Mouse (Mus musculus) heart, embryonic 13.5 days (tissue): ENCODE measurements around the gene Mafg. TPM values are rescaled to one million over a fixed set of nuclear protein-coding genes. Genes with fewer than 3 reads are reported as not detected.
A peak's percentile ranks its signal among the peaks of the same experiment; 100 is the strongest.

Experiments used
- ATAC-seq: fragments of 200-750 bp; cut with Nextera tagmentation; 2 replicates; pipeline ENCODE4 v1.8.0; 2017; ENCODE audit warnings: moderate TSS enrichment; ENCODE audit not compliant: insufficient number of reproducible peaks, low FRiP score, low TSS enrichment; ENCODE audit errors: extremely low read depth
- H3K27ac ChIP-seq: fragments of 300-500 bp; sonication (generic); replicated peaks from 2 replicates; pipeline ENCODE4 v1.5.1; 2015; ENCODE audit warnings: moderate library complexity, mild to moderate bottlenecking, inconsistent platforms
- H3K27me3 ChIP-seq: fragments of 300-500 bp; sonication (generic); replicated peaks from 2 replicates; pipeline ENCODE4 v1.6.1; 2015; ENCODE audit warnings: mild to moderate bottlenecking, inconsistent platforms
- H3K36me3 ChIP-seq: fragments of 300-500 bp; sonication (generic); 2 replicates; pipeline ENCODE4 v1.6.1; 2015; ENCODE audit warnings: mild to moderate bottlenecking, inconsistent platforms
- H3K4me1 ChIP-seq: fragments of 300-500 bp; sonication (generic); 2 replicates; pipeline ENCODE4 v1.6.1; 2015; ENCODE audit warnings: inconsistent platforms
- H3K4me2 ChIP-seq: fragments of 300-500 bp; sonication (generic); 2 replicates; pipeline ENCODE4 v1.6.1; 2015; ENCODE audit warnings: inconsistent platforms, mild to moderate bottlenecking, moderate library complexity
- H3K4me3 ChIP-seq: fragments of 300-500 bp; sonication (generic); 2 replicates; pipeline ENCODE4 v1.5.1; 2015; ENCODE audit warnings: moderate library complexity, mild to moderate bottlenecking, inconsistent platforms
- H3K9ac ChIP-seq: fragments of 300-500 bp; sonication (generic); 2 replicates; pipeline ENCODE4 v1.6.1; 2015; ENCODE audit warnings: inconsistent platforms, mild to moderate bottlenecking, moderate library complexity
- H3K9me3 ChIP-seq: fragments of 300-500 bp; sonication (generic); 2 replicates; pipeline ENCODE4 v1.6.1; 2016; ENCODE audit warnings: inconsistent platforms
- WGBS: fragments of 180-500 bp; shearing (Covaris S2); methylation state at CpG from one replicate; pipeline ENCODE4 v1.1.7; 2015; ENCODE audit warnings: mixed read lengths; 5-methylcytosine and 5-hydroxymethylcytosine counted together
- polyA plus RNA-seq: library from polyadenylated mRNA; unstranded; fragments of >200 nt; fragmentation: Nextera tagmentation; extraction: Ambion mirVana; gene quantifications from 2 replicates; pipeline ENCODE4 v1.2.1, GENCODE M21; 2015

Mafg gene
- polyA plus RNA-seq, 1 experiment from 2014 or later: 18.1 TPM

GRCm38 (mm10) chr11:120642939-120643600 lies 9.7 kb upstream of the Mafg start:
- peak overlapping the region; percentile 97 for H3K4me2 ChIP-seq
- peaks cover 33% of the 10 kb centered on the region for H3K27me3 ChIP-seq
- WGBS: 2% methylated on average over 18 of the region's 18 CpGs
- no peaks in the 10 kb centered on the region for H3K36me3 ChIP-seq
- peaks cover 25% of the 10 kb centered on the region for H3K4me1 ChIP-seq
- peak overlapping the region; percentile 89 for H3K9ac ChIP-seq
- no peaks in the 10 kb centered on the region for H3K9me3 ChIP-seq
- H3K4me3 ChIP-seq: peak overlapping the region; percentile 64
- ATAC-seq: peak; percentile 28; the same call in 1 of the 2 replicates
- H3K27ac ChIP-seq: 0 out of 2 replicates have a peak overlapping the region, but pooled peaks have one; percentile 39

GRCm38 (mm10) chr11:120641869-120642268 lies 8.5 kb upstream of the Mafg start:
- ATAC-seq: no peak
- Histone ChIP-seq H3K9me3 (no peaks in the 10 kb centered on the region), H3K4me2 (peak overlapping the region; percentile 97), H3K4me1 (peaks cover 13% of the 10 kb centered on the region), H3K27me3 (peaks cover 21% of the 10 kb centered on the region), H3K27ac (no peak overlapping the region), H3K4me3 (no peak overlapping the region), H3K36me3 (no peaks in the 10 kb centered on the region), H3K9ac (peak overlapping the region; percentile 89)
- WGBS: 83% methylated on average over 8 of the region's 8 CpGs

GRCm38 (mm10) chr11:120641255-120641654 lies 7.9 kb upstream of the Mafg start:
- Histone ChIP-seq H3K9ac (no peak overlapping the region), H3K4me1 (peaks cover 13% of the 10 kb centered on the region), H3K4me2 (no peak overlapping the region), H3K36me3 (no peaks in the 10 kb centered on the region), H3K9me3 (no peaks in the 10 kb centered on the region), H3K4me3 (no peak overlapping the region), H3K27ac (no peak overlapping the region), H3K27me3 (peaks cover 18% of the 10 kb centered on the region)
- ATAC-seq: no peak
- WGBS: 62% methylated on average over 9 of the region's 9 CpGs

DNA sequence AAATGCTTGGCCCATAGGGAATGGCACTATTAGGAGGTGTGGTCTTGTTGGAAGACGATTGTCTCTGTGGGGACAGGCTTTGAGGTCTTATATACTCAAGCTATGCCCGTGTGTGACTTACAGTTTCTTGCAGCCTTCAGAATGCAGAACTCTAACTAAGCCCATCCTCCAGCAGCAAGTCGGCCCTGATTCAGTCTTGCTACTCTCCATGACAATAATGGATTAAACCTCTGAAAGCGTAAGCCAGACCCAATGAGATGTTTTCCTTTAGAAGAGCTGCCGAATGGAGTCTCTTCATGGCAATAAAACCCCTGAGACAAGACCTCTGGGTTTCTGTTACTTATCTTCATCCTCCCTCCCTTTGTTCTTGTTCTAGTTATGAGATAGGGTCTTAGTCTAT lies 1.4 kb upstream of the Mafg start:
- H3K4me1 ChIP-seq: peaks cover 33% of the 10 kb centered on the region
- H3K27ac ChIP-seq: no peak overlapping the region
- ATAC-seq: no peak
- no peaks in the 10 kb centered on the region for H3K36me3 ChIP-seq
- H3K4me3 ChIP-seq: peak overlapping the region; percentile 93
- peak overlapping the region; percentile 76; the same call in 1 of the 2 replicates for H3K4me2 ChIP-seq
- no peak overlapping the region for H3K9ac ChIP-seq
- 82% methylated on average over 5 of the region's 5 CpGs for WGBS
- no peaks in the 10 kb centered on the region for H3K9me3 ChIP-seq
- H3K27me3 ChIP-seq: no peaks in the 10 kb centered on the region

- Histone ChIP-seq H3K4me2 (peak overlapping the region; percentile 76), H3K36me3 (peaks cover 16% of the 10 kb centered on the region), H3K27me3 (no peaks in the 10 kb centered on the region), H3K27ac (peak overlapping the region; percentile 91), H3K9ac (peak overlapping the region; percentile 97), H3K9me3 (no peaks in the 10 kb centered on the region), H3K4me1 (peaks cover 44% of the 10 kb centered on the region), H3K4me3 (peak overlapping the region; percentile 93)
- ATAC-seq: peak; percentile 67
- under 1% methylated on average over 91 of the region's 116 CpGs for WGBS
Observed at GRCm38 (mm10) chr11:120632559-120633519, 561 bp downstream of the Mafg start.

DNA sequence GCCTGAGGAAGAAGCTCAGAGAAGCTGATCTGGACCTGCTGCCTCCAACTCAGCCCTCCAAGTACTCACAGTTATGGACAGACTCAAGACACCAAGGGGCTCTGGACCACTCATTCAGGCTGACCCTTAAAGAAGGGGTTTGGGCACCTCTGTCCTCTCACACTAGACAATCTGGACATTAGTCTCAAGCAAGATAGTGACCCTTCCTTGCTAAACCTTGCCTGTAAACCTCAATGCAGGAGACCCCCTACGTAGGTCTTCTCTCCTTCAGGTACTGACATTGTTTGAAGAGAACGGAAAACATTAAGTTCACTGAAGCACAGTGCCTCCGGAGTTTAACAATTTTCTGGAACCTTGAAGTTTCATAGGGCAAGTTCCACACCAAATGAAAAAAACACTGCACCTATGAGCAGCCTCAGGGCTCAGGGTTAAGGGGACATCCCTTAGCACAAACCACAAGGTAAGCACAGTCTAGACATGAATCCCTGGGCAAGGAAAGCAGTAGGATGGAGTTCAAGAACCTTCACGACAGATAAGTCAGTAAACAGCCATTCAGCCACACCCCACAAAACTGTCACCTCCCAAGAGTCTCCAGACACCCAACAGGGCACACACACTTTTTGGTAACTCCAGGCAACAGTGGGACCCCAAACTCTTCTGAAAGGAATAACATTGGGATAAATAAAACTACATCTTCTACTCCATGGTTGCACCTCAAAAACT lies 1.5 kb downstream of the Mafg start:
- peak overlapping the region; percentile 91 for H3K27ac ChIP-seq
- peak overlapping the region; percentile 97 for H3K9ac ChIP-seq
- H3K4me1 ChIP-seq: peaks cover 44% of the 10 kb centered on the region
- H3K9me3 ChIP-seq: no peaks in the 10 kb centered on the region
- H3K4me3 ChIP-seq: peak overlapping the region; percentile 93
- peaks cover 26% of the 10 kb centered on the region for H3K36me3 ChIP-seq
- peak overlapping the region; percentile 76 for H3K4me2 ChIP-seq
- WGBS: 54% methylated on average over 4 of the region's 4 CpGs
- no peak for ATAC-seq
- no peaks in the 10 kb centered on the region for H3K27me3 ChIP-seq

DNA sequence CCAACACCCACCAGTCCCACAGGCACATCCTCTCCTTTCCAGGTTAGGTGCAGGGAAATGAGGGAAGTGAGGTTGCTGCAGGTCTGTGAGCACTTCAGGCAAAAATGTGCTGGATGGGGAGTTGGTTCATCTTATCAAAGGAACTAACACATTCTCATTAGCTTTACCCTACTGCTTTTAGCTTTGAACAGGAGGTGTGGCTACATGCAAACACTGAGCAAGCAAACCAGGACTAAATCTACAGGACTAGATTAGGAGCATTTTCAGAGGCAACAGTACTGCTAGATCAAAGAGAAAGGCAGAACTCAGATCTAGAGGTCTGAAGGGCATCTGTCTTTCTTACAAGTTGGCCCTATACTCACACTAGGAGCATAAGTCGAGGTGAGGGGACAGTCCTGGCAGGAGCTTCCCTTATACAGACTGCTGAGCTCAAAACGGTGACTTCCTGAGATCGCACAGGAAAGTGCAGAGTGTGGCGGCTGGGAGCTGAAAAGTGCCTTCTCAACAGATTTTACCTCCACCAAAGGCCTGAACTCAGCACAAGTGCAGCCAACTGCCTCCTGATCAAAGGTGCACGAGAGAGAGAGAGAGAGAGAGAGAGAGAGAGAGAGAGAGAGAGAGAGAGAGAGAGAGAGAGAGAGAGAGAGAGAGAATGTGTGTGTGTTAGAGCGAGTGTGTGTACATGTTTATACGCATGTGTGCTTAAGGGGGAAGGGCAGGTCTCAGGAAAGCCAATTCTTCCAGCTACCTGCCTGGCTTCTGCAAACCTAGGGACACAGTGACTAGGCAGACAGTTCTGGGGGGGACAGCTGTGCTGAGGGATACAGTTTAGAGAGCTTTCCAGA lies 2.3 kb downstream of the Mafg start:
- Histone ChIP-seq H3K27me3 (no peaks in the 10 kb centered on the region), H3K9ac (peak overlapping the region; percentile 97), H3K4me1 (peaks cover 44% of the 10 kb centered on the region), H3K4me2 (peak overlapping the region; percentile 76), H3K9me3 (no peaks in the 10 kb centered on the region), H3K4me3 (peak overlapping the region; percentile 93), H3K36me3 (peaks cover 30% of the 10 kb centered on the region), H3K27ac (peak overlapping the region; percentile 91)
- 30% methylated on average over 7 of the region's 7 CpGs for WGBS
- no peak for ATAC-seq

DNA sequence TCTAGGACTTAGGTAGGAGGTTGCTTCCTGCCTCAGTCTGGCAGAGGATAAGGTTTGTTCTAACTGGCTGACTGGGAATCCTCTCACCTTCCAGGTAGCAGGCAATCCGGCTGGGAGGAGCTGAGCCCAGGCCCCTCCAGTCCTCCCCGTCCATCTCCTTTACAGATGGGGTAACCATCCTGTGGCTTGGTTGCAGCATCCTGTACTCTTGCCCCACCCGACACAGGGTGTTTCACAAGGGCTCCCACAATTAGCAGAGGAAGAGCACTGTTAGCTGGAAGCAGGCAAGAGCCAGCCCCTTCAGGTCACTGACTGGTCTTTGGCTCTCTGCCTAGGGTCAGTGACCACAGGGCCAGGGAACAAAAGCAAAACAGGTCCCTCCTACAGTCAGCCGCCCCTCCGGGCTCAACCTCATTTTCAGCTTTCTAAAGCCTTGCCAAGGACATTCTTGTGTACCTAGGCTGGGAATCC lies 3.0 kb downstream of the Mafg start:
- peak overlapping the region; percentile 97 for H3K9ac ChIP-seq
- no peak for ATAC-seq
- peak overlapping the region; percentile 91 for H3K27ac ChIP-seq
- peaks cover 48% of the 10 kb centered on the region for H3K4me1 ChIP-seq
- H3K36me3 ChIP-seq: peaks cover 30% of the 10 kb centered on the region
- 39% methylated on average over 5 of the region's 5 CpGs for WGBS
- H3K27me3 ChIP-seq: no peaks in the 10 kb centered on the region
- H3K9me3 ChIP-seq: no peaks in the 10 kb centered on the region
- H3K4me3 ChIP-seq: peak overlapping the region; percentile 93
- peak overlapping the region; percentile 76 for H3K4me2 ChIP-seq

DNA sequence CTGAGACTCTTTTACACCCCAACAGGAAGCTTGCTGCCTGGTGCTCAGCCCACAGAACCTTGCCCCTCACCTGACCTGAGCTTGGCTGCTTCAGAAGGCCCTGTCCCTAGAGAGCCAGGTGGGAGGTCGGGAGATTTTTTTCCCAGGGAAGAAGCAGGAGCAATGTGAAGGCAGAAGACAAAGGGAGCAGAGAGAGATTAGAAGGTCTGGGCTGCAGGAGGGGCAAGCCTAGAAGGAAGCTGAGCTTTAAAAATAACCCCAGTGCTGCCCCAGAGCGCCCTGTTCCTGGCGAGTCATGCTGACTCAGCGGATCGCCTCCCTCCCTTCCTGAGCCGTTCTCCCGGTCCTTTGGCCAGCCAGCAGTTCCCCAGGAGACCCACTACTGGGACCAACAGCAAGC lies 3.5 kb downstream of the Mafg start:
- Histone ChIP-seq H3K27me3 (no peaks in the 10 kb centered on the region), H3K27ac (peak overlapping the region; percentile 91), H3K4me2 (peak overlapping the region; percentile 76), H3K9me3 (no peaks in the 10 kb centered on the region), H3K36me3 (peaks cover 30% of the 10 kb centered on the region), H3K4me3 (peak overlapping the region; percentile 93), H3K9ac (peak overlapping the region; percentile 97), H3K4me1 (peaks cover 53% of the 10 kb centered on the region)
- WGBS: 14% methylated on average over 7 of the region's 7 CpGs
- ATAC-seq: peak; percentile 16; the same call in 1 of the 2 replicates

DNA sequence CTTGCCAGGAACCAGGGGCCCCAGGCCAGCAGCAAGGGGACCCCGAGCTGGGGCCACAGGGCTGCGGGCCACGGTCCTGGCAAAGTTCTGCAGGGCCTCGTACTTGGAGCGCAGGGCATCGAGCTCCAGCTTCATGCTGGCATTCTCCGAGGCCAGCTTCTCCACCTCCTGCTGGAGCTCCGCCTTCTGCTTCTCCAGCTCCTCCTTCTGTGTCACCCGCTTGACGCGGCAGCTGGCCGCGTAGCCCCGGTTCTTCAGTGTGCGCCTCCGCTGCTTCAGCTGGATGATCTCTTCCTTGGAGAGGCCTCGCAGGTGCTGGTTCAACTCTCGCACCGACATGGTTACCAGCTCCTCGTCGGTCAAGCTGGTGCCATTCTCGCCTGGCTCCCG lies 4.1 kb downstream of the Mafg start:
- WGBS: 78% methylated on average over 23 of the region's 23 CpGs
- Histone ChIP-seq H3K9ac (peak overlapping the region; percentile 97), H3K27me3 (no peaks in the 10 kb centered on the region), H3K4me3 (peak overlapping the region; percentile 93), H3K9me3 (no peaks in the 10 kb centered on the region), H3K4me2 (peak overlapping the region; percentile 76), H3K4me1 (peaks cover 52% of the 10 kb centered on the region), H3K27ac (peak overlapping the region; percentile 91), H3K36me3 (peaks cover 30% of the 10 kb centered on the region)
- no peak for ATAC-seq
